Mouse (Mus musculus): ENCODE results near the gene Naf1. TPM values are rescaled to one million over a fixed set of nuclear protein-coding genes. Genes with fewer than 3 reads are reported as not detected.

Gene Naf1
- polyA plus RNA-seq, 1 experiment from 2014 or later, result 2.6 TPM

DNA sequence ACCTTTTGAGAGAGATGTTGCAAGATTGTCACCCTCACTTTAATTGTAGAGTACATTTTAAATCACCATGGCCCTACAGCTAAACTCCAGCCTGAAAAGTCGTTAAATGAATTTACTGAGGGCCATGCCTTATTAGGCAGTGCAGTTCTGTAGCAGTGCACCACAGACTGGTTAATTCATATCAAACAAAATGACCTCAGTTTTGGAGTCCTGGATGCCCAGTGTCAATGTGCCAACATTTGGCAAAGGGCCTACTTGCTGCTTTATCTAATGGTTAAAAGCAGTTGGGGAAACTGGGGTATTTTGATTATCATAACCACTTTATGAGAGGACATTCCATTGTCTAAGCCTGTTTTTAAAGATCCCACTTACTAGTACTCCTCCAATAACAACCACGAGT, 31.9 kb downstream of the Naf1 start:
- Histone ChIP-seq H3K4me3 (ENCODE audit: low read length) (no peak overlapping the region), H3K9me3 (ENCODE audit: control insufficient read depth, low read length) (no peaks in the 10 kb centered on the region), H3K4me2 (ENCODE audit: low read depth, low read length) (no peak overlapping the region), H3K27me3 (ENCODE audit: control insufficient read depth, insufficient read depth, low read depth, low read length) (no peaks in the 10 kb centered on the region), H3K9ac (ENCODE audit: low read length) (no peak overlapping the region), H3K27ac (ENCODE audit: low read length) (no peak overlapping the region), H3K36me3 (ENCODE audit: control insufficient read depth, insufficient read depth, low read length) (peaks cover 2% of the 10 kb centered on the region; the same call in 1 of the 2 replicates), H3K4me1 (replicated peaks; ENCODE audit: control insufficient read depth, insufficient read depth, low read length) (no peaks in the 10 kb centered on the region)
- ATAC-seq (ENCODE audit: low read depth), result no peak
- WGBS, result 83% methylated on average over 2 of the region's 2 CpGs

DNA sequence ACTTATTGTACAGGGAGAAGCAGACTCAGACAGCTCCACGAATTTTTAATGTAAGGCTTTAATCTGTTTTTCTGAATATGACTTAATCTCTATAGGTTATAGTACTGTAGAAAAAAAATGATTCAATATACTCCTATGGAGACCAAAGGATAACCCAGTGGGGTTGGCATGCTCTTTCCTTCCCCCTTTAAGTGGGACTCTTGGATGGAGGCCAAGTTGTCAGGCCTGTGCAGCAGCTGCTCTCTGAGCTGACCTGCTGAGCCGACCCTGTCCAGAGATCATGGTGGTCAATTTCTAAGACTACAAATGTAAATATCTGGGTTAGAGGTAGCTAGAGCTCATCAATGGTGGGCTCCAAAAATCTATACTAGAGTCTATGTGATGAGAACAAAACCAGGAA, 45.0 kb downstream of the Naf1 start:
- H3K9ac ChIP-seq (ENCODE audit: low read length), result no peak overlapping the region
- no peaks in the 10 kb centered on the region for H3K9me3 ChIP-seq (ENCODE audit: control insufficient read depth, low read length)
- H3K36me3 ChIP-seq (ENCODE audit: control insufficient read depth, insufficient read depth, low read length), result no peaks in the 10 kb centered on the region
- H3K4me1 ChIP-seq (replicated peaks; ENCODE audit: control insufficient read depth, insufficient read depth, low read length), result no peaks in the 10 kb centered on the region
- H3K27ac ChIP-seq (ENCODE audit: low read length), result no peak overlapping the region
- H3K27me3 ChIP-seq (ENCODE audit: control insufficient read depth, insufficient read depth, low read depth, low read length), result no peaks in the 10 kb centered on the region
- H3K4me2 ChIP-seq (ENCODE audit: low read depth, low read length), result no peak overlapping the region
- no peak overlapping the region for H3K4me3 ChIP-seq (ENCODE audit: low read length)
- ATAC-seq (ENCODE audit: low read depth), result no peak
- WGBS, result 49% methylated on average over 2 of the region's 2 CpGs

DNA sequence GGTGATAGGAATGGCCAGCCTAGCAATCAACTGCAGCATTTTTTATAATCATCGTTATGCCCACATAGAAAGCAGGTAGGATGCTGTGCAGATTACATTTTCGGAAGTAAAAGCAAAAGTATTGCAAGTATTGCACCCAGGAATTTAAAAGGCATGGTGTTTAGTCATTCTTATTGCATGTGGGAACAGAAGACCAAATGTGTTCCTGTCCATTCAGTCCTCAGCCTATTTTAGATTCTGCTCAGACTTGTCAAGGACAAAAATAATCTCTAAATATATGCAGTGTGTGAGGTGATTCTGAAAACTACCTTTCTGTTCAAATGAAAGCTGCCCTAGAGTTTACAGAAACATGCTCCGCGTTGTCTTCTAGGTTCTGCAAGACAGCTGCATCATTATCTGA, 45.5 kb downstream of the Naf1 start:
- 83% methylated on average over 4 of the region's 4 CpGs for WGBS
- no peak overlapping the region for H3K4me2 ChIP-seq (ENCODE audit: low read depth, low read length)
- no peak overlapping the region for H3K4me3 ChIP-seq (ENCODE audit: low read length)
- no peak overlapping the region for H3K9ac ChIP-seq (ENCODE audit: low read length)
- no peaks in the 10 kb centered on the region for H3K4me1 ChIP-seq (replicated peaks; ENCODE audit: control insufficient read depth, insufficient read depth, low read length)
- H3K27ac ChIP-seq (ENCODE audit: low read length), result no peak overlapping the region
- no peaks in the 10 kb centered on the region for H3K36me3 ChIP-seq (ENCODE audit: control insufficient read depth, insufficient read depth, low read length)
- no peaks in the 10 kb centered on the region for H3K9me3 ChIP-seq (ENCODE audit: control insufficient read depth, low read length)
- no peak for ATAC-seq (ENCODE audit: low read depth)
- no peaks in the 10 kb centered on the region for H3K27me3 ChIP-seq (ENCODE audit: control insufficient read depth, insufficient read depth, low read depth, low read length)

DNA sequence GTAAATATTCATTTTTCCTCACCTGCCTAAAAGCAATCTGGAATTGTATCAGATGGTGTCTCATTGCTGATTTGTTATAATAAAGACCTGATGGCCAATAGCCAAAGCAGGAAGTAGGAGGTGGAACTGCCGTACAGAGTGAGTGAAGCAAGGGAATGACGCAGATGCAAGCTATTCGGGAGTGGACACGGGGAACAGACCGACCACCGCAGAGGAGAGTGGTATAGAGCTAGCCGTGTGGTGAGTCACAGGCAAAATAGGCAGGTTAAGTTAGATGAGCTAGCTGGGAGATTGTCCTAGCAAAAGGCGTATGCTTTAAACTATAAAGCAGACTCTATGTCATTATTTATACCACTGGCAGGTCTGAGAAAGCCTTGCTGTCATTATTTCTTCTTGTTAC, 46.1 kb downstream of the Naf1 start:
- no peak overlapping the region for H3K4me2 ChIP-seq (ENCODE audit: low read depth, low read length)
- H3K9ac ChIP-seq (ENCODE audit: low read length), result no peak overlapping the region
- H3K36me3 ChIP-seq (ENCODE audit: control insufficient read depth, insufficient read depth, low read length), result no peaks in the 10 kb centered on the region
- H3K27ac ChIP-seq (ENCODE audit: low read length), result no peak overlapping the region
- no peaks in the 10 kb centered on the region for H3K9me3 ChIP-seq (ENCODE audit: control insufficient read depth, low read length)
- H3K27me3 ChIP-seq (ENCODE audit: control insufficient read depth, insufficient read depth, low read depth, low read length), result no peaks in the 10 kb centered on the region
- no peak for ATAC-seq (ENCODE audit: low read depth)
- no peak overlapping the region for H3K4me3 ChIP-seq (ENCODE audit: low read length)
- WGBS, result 78% methylated on average over 8 of the region's 8 CpGs
- H3K4me1 ChIP-seq (replicated peaks; ENCODE audit: control insufficient read depth, insufficient read depth, low read length), result no peaks in the 10 kb centered on the region

GRCm38 (mm10) chr8:66910684-66911083, 50.7 kb downstream of the Naf1 start:
- no peak overlapping the region for H3K9ac ChIP-seq (ENCODE audit: low read length)
- H3K4me2 ChIP-seq (ENCODE audit: low read depth, low read length), result no peak overlapping the region
- no peaks in the 10 kb centered on the region for H3K36me3 ChIP-seq (ENCODE audit: control insufficient read depth, insufficient read depth, low read length)
- H3K27me3 ChIP-seq (ENCODE audit: control insufficient read depth, insufficient read depth, low read depth, low read length), result no peaks in the 10 kb centered on the region
- H3K4me3 ChIP-seq (ENCODE audit: low read length), result no peak overlapping the region
- no peaks in the 10 kb centered on the region for H3K4me1 ChIP-seq (replicated peaks; ENCODE audit: control insufficient read depth, insufficient read depth, low read length)
- H3K9me3 ChIP-seq (ENCODE audit: control insufficient read depth, low read length), result no peaks in the 10 kb centered on the region
- H3K27ac ChIP-seq (ENCODE audit: low read length), result no peak overlapping the region
- no peak for ATAC-seq (ENCODE audit: low read depth)
- WGBS, result 43% methylated on average over 6 of the region's 6 CpGs

- no peaks in the 10 kb centered on the region for H3K4me1 ChIP-seq (replicated peaks; ENCODE audit: control insufficient read depth, insufficient read depth, low read length)
- no peak overlapping the region for H3K4me2 ChIP-seq (ENCODE audit: low read depth, low read length)
- H3K9me3 ChIP-seq (ENCODE audit: control insufficient read depth, low read length), result no peaks in the 10 kb centered on the region
- 59% methylated on average over 14 of the region's 14 CpGs for WGBS
- no peaks in the 10 kb centered on the region for H3K27me3 ChIP-seq (ENCODE audit: control insufficient read depth, insufficient read depth, low read depth, low read length)
- no peak for ATAC-seq (ENCODE audit: low read depth)
- H3K36me3 ChIP-seq (ENCODE audit: control insufficient read depth, insufficient read depth, low read length), result no peaks in the 10 kb centered on the region
- no peak overlapping the region for H3K9ac ChIP-seq (ENCODE audit: low read length)
- H3K4me3 ChIP-seq (ENCODE audit: low read length), result no peak overlapping the region
- H3K27ac ChIP-seq (ENCODE audit: low read length), result no peak overlapping the region
These were observed 53.9 kb downstream of the Naf1 start for GRCm38 (mm10) chr8:66913616-66914536.

GRCm38 (mm10) chr8:66916056-66916455, 56.0 kb downstream of the Naf1 start:
- ATAC-seq (ENCODE audit: low read depth), result no peak
- H3K9ac ChIP-seq (ENCODE audit: low read length), result no peak overlapping the region
- H3K36me3 ChIP-seq (ENCODE audit: control insufficient read depth, insufficient read depth, low read length), result no peaks in the 10 kb centered on the region
- H3K27ac ChIP-seq (ENCODE audit: low read length), result no peak overlapping the region
- H3K4me3 ChIP-seq (ENCODE audit: low read length), result no peak overlapping the region
- WGBS, result 52% methylated on average over 7 of the region's 7 CpGs
- no peaks in the 10 kb centered on the region for H3K4me1 ChIP-seq (replicated peaks; ENCODE audit: control insufficient read depth, insufficient read depth, low read length)
- H3K27me3 ChIP-seq (ENCODE audit: control insufficient read depth, insufficient read depth, low read depth, low read length), result no peaks in the 10 kb centered on the region
- H3K9me3 ChIP-seq (ENCODE audit: control insufficient read depth, low read length), result no peaks in the 10 kb centered on the region
- H3K4me2 ChIP-seq (ENCODE audit: low read depth, low read length), result no peak overlapping the region

DNA sequence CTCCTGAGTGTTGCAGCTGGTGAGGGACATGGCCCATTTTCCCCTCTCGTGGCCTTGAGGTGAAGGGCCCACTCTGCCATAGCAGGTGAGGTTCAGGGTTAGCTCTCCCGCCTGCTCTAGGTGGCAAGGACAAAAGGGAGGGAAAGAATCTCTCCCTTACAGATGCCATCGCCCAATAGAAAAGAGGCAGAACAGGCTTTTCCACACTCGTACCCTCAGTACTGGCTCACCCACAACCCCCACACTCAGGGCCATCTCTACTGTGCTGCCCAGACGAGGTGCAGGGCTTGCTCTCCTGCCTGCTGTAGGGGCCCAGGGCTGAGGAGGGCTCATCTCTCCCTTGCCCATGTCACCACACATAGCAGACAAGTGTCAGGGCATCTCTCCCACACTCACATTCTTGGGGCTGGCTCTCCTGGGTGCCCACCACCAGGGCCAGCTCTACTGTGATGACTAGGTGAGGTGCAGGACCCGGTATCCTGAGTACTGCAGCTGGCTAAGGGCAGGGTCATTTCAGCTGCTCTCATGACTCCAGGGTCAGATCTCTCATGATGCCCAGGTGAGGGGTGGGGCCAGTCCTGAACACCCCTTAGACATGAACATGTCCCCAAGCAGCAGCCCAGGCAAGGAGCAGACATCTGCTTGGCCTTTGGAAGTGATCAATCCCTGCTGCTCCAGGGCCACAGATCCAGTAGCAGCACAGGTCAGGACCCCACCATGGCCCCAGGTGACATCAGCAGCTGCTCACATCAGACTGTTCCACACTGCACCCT, 57.9 kb downstream of the Naf1 start:
- Histone ChIP-seq H3K9ac (ENCODE audit: low read length) (no peak overlapping the region), H3K4me1 (replicated peaks; ENCODE audit: control insufficient read depth, insufficient read depth, low read length) (no peaks in the 10 kb centered on the region), H3K9me3 (ENCODE audit: control insufficient read depth, low read length) (no peaks in the 10 kb centered on the region), H3K4me2 (ENCODE audit: low read depth, low read length) (no peak overlapping the region), H3K27me3 (ENCODE audit: control insufficient read depth, insufficient read depth, low read depth, low read length) (no peaks in the 10 kb centered on the region), H3K36me3 (ENCODE audit: control insufficient read depth, insufficient read depth, low read length) (no peaks in the 10 kb centered on the region), H3K27ac (ENCODE audit: low read length) (no peak overlapping the region), H3K4me3 (ENCODE audit: low read length) (no peak overlapping the region)
- ATAC-seq (ENCODE audit: low read depth), result peak; percentile 23; the same call in 1 of the 2 replicates
- WGBS, result 54% methylated on average over 6 of the region's 6 CpGs

DNA sequence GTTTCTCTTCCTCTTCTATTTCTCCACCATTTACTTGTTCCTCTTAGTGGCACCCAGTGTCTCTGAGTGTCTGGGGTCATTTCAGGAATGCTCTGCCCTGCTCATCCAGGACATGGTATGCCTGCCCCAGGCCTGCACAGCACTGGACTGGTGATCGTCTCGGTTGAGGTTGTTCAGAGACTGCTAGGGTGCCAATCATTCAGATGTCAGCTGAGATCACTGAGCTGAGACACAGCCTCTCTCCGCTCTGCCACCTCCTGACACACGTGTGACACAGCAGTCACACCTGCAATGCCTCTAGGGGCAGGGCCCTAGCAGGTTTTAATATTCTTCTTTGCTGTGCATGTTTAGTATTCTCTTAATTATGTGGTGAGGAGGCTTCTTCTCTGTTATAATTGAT, 58.5 kb downstream of the Naf1 start:
- ATAC-seq (ENCODE audit: low read depth), result no peak
- no peaks in the 10 kb centered on the region for H3K4me1 ChIP-seq (replicated peaks; ENCODE audit: control insufficient read depth, insufficient read depth, low read length)
- H3K36me3 ChIP-seq (ENCODE audit: control insufficient read depth, insufficient read depth, low read length), result no peaks in the 10 kb centered on the region
- 50% methylated on average over 4 of the region's 4 CpGs for WGBS
- H3K27ac ChIP-seq (ENCODE audit: low read length), result no peak overlapping the region
- no peak overlapping the region for H3K4me2 ChIP-seq (ENCODE audit: low read depth, low read length)
- no peak overlapping the region for H3K9ac ChIP-seq (ENCODE audit: low read length)
- no peaks in the 10 kb centered on the region for H3K9me3 ChIP-seq (ENCODE audit: control insufficient read depth, low read length)
- no peak overlapping the region for H3K4me3 ChIP-seq (ENCODE audit: low read length)
- H3K27me3 ChIP-seq (ENCODE audit: control insufficient read depth, insufficient read depth, low read depth, low read length), result no peaks in the 10 kb centered on the region

All from lung, embryonic 16.5 days (tissue).